Mouse (Mus musculus): ENCODE measurements at regions not wholly inside any gene's neighbourhood (a gene's known extent, or its start where the extent isn't known, plus 50 kb on each side); places are given as distances from the start of the nearest gene placed in this dataset.

- ATAC-seq (no peak), DNase-seq (no peak)
- no peaks in the 10 kb centered on the region for H3K4me1 ChIP-seq (ENCODE audit: insufficient read depth)
- H3K4me3 ChIP-seq (ENCODE audit: low read depth, low read length), result no peak overlapping the region
- no peak overlapping the region for H3K27ac ChIP-seq (ENCODE audit: low read depth)
- no peaks in the 10 kb centered on the region for H3K36me3 ChIP-seq (replicated peaks; ENCODE audit: insufficient read depth, low read length)
- 75% methylated on average over 6 of the region's 6 CpGs for WGBS (ENCODE audit: insufficient replicate concordance)
- no peak overlapping the region for H3K9ac ChIP-seq (replicated peaks)
- H3K4me2 ChIP-seq (ENCODE audit: low read depth, low read length), result no peak overlapping the region
- H3K27me3 ChIP-seq (ENCODE audit: insufficient read depth, low read length), result no peaks in the 10 kb centered on the region
- H3K9me3 ChIP-seq (ENCODE audit: low read length), result no peaks in the 10 kb centered on the region
- TF ChIP-seq CTCF (IDR thresholded peaks at IDR 0.05; ENCODE audit: low read depth), result no peak
- TF ChIP-seq EP300 (IDR thresholded peaks at IDR 0.05; ENCODE audit: low read depth), result no peak
Observed at GRCm38 (mm10) chr8:44758727-44759126, 176.5 kb upstream of the Fat1 start.

DNA sequence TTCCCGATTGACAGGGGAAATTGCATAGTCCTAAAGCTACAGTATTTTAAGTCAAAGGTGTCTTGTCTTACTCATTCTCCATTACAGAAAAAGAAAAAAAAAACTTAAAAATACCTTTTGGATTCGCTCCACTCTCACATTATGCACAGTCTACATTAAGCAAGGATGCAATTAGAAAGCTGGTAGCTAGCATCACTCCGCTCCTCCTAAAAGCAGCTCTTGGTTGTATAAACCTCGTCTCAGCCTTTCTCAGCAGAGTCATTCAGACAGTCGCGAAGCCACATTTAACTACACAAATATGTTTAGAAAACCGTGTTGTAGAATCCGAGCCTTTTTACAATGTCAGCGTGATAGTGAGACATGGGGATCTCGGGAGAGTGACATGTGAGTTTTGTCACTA lies 172.5 kb upstream of the Fat1 start:
- Histone ChIP-seq H3K9ac (replicated peaks) (no peak overlapping the region), H3K4me3 (ENCODE audit: low read depth, low read length) (no peak overlapping the region), H3K36me3 (replicated peaks; ENCODE audit: insufficient read depth, low read length) (no peaks in the 10 kb centered on the region), H3K27me3 (ENCODE audit: insufficient read depth, low read length) (no peaks in the 10 kb centered on the region), H3K27ac (ENCODE audit: low read depth) (no peak overlapping the region), H3K4me1 (ENCODE audit: insufficient read depth) (no peaks in the 10 kb centered on the region), H3K9me3 (ENCODE audit: low read length) (no peaks in the 10 kb centered on the region), H3K4me2 (ENCODE audit: low read depth, low read length) (no peak overlapping the region)
- DNase-seq (no peak), ATAC-seq (no peak)
- TF ChIP-seq EP300 (IDR thresholded peaks at IDR 0.05; ENCODE audit: low read depth), result no peak
- TF ChIP-seq CTCF (IDR thresholded peaks at IDR 0.05; ENCODE audit: low read depth), result no peak
- 82% methylated on average over 10 of the region's 10 CpGs for WGBS (ENCODE audit: insufficient replicate concordance)

- TF ChIP-seq EP300 (IDR thresholded peaks at IDR 0.05; ENCODE audit: low read depth) (no peak), CTCF (IDR thresholded peaks at IDR 0.05; ENCODE audit: low read depth) (no peak)
- no peak overlapping the region for H3K9ac ChIP-seq (replicated peaks)
- H3K9me3 ChIP-seq (ENCODE audit: low read length), result no peaks in the 10 kb centered on the region
- 61% methylated on average over 4 of the region's 4 CpGs for WGBS (ENCODE audit: insufficient replicate concordance)
- no peak overlapping the region for H3K4me2 ChIP-seq (ENCODE audit: low read depth, low read length)
- ATAC-seq (no peak), DNase-seq (no peak)
- no peak overlapping the region for H3K27ac ChIP-seq (ENCODE audit: low read depth)
- H3K36me3 ChIP-seq (replicated peaks; ENCODE audit: insufficient read depth, low read length), result no peaks in the 10 kb centered on the region
- H3K4me3 ChIP-seq (ENCODE audit: low read depth, low read length), result no peak overlapping the region
- no peaks in the 10 kb centered on the region for H3K4me1 ChIP-seq (ENCODE audit: insufficient read depth)
- no peaks in the 10 kb centered on the region for H3K27me3 ChIP-seq (ENCODE audit: insufficient read depth, low read length)
Observed at GRCm38 (mm10) chr8:44765194-44765593, 170.1 kb upstream of the Fat1 start.

DNA sequence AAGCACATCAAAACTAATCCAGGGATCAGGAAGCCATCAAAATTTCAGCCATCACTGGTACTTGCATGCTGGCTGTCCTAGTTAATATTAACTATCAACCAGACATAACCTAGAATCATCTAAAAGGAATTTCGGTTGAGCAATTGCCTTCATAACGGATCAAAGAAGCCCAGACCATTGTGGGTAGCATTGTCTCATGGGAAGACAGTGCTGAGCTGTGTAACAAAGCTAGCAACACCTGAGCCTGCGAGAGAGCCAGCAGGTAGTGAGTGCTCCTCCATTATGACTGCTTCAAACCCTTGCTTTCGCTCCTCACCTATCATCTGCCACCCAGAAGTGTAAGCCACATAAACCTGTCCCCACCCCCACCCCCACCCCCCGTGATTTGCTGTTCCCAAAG lies 169.6 kb upstream of the Fat1 start:
- no peak for TF ChIP-seq CTCF (IDR thresholded peaks at IDR 0.05; ENCODE audit: low read depth)
- no peak for TF ChIP-seq EP300 (IDR thresholded peaks at IDR 0.05; ENCODE audit: low read depth)
- Histone ChIP-seq H3K9me3 (ENCODE audit: low read length) (no peaks in the 10 kb centered on the region), H3K27me3 (ENCODE audit: insufficient read depth, low read length) (no peaks in the 10 kb centered on the region), H3K27ac (ENCODE audit: low read depth) (no peak overlapping the region), H3K4me1 (ENCODE audit: insufficient read depth) (no peaks in the 10 kb centered on the region), H3K36me3 (replicated peaks; ENCODE audit: insufficient read depth, low read length) (no peaks in the 10 kb centered on the region), H3K4me2 (ENCODE audit: low read depth, low read length) (no peak overlapping the region), H3K9ac (replicated peaks) (no peak overlapping the region), H3K4me3 (ENCODE audit: low read depth, low read length) (no peak overlapping the region)
- DNase-seq, result no peak
- 52% methylated on average over 5 of the region's 5 CpGs for WGBS (ENCODE audit: insufficient replicate concordance)
- ATAC-seq, result peak; percentile 62; the same call in 1 of the 2 replicates

GRCm38 (mm10) chr8:44766111-44766873 lies 169.0 kb upstream of the Fat1 start:
- H3K4me1 ChIP-seq (ENCODE audit: insufficient read depth), result no peaks in the 10 kb centered on the region
- 68% methylated on average over 12 of the region's 12 CpGs for WGBS (ENCODE audit: insufficient replicate concordance)
- H3K36me3 ChIP-seq (replicated peaks; ENCODE audit: insufficient read depth, low read length), result no peaks in the 10 kb centered on the region
- no peaks in the 10 kb centered on the region for H3K9me3 ChIP-seq (ENCODE audit: low read length)
- TF ChIP-seq CTCF (IDR thresholded peaks at IDR 0.05; ENCODE audit: low read depth), result no peak
- TF ChIP-seq EP300 (IDR thresholded peaks at IDR 0.05; ENCODE audit: low read depth), result no peak
- H3K27me3 ChIP-seq (ENCODE audit: insufficient read depth, low read length), result no peaks in the 10 kb centered on the region
- ATAC-seq (peak; percentile 35; the same call in 1 of the 2 replicates), DNase-seq (no peak)
- H3K9ac ChIP-seq (replicated peaks), result no peak overlapping the region
- H3K4me3 ChIP-seq (ENCODE audit: low read depth, low read length), result no peak overlapping the region
- no peak overlapping the region for H3K4me2 ChIP-seq (ENCODE audit: low read depth, low read length)
- no peak overlapping the region for H3K27ac ChIP-seq (ENCODE audit: low read depth)

DNA sequence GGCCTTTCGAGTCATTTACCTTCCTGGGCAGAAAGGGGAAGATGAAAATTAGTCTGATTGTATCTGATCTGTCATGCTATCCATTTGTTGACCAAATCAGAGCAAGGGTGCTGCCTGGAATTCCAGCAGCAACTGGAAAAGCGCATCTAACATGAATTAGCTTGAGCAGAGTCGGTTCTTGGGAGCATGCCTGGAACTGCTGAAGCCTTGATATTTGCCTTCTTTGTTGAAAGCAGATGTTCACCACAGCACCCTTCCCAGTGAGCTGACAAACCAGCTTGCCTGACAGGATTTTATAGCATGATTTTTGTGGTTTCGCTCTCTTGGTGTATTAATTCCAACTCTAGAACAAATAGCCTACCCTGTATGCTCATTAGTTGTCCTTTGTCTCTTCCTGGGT lies 168.0 kb upstream of the Fat1 start:
- H3K36me3 ChIP-seq (replicated peaks; ENCODE audit: insufficient read depth, low read length), result no peaks in the 10 kb centered on the region
- ATAC-seq (no peak), DNase-seq (no peak)
- no peak overlapping the region for H3K4me2 ChIP-seq (ENCODE audit: low read depth, low read length)
- H3K27me3 ChIP-seq (ENCODE audit: insufficient read depth, low read length), result no peaks in the 10 kb centered on the region
- 84% methylated on average over 4 of the region's 4 CpGs for WGBS (ENCODE audit: insufficient replicate concordance)
- H3K9ac ChIP-seq (replicated peaks), result no peak overlapping the region
- H3K9me3 ChIP-seq (ENCODE audit: low read length), result no peaks in the 10 kb centered on the region
- H3K4me1 ChIP-seq (ENCODE audit: insufficient read depth), result no peaks in the 10 kb centered on the region
- TF ChIP-seq EP300 (IDR thresholded peaks at IDR 0.05; ENCODE audit: low read depth), result no peak
- no peak for TF ChIP-seq CTCF (IDR thresholded peaks at IDR 0.05; ENCODE audit: low read depth)
- no peak overlapping the region for H3K4me3 ChIP-seq (ENCODE audit: low read depth, low read length)
- H3K27ac ChIP-seq (ENCODE audit: low read depth), result no peak overlapping the region
